Comparison of ENCODE assay signal across 8 mouse cellular contexts in genomic region chr10:127041274-127041766, GRCm38 (mm10). TPM values are rescaled to one million over a fixed set of nuclear protein-coding genes. Genes with fewer than 3 reads are reported as not detected.
DNase-seq lines count a peak whose midpoint lies in the region; ATAC-seq and TF ChIP-seq lines count a peak whose summit lies in the region.

TSS of gene Mettl1 (plus strand) at chr10:127041414.
TSS of gene Eef1akmt3 (minus strand) at chr10:127041513.

- ATAC-seq in forebrain, postnatal 0 days: peak; percentile 55
- ATAC-seq in kidney, embryonic 15.5 days (replicated peaks; ENCODE audit: low FRiP score): peak; percentile 76
- ATAC-seq in stomach, postnatal 0 days (ENCODE audit: low FRiP score, low TSS enrichment): peak; percentile 43

- peak within 1 kb of the TSS; percentile 76 for H3K4me3 ChIP-seq in forebrain, postnatal 0 days (ENCODE audit: low read depth, low read length)
- H3K4me3 ChIP-seq in kidney, embryonic 15.5 days (replicated peaks): peak within 1 kb of the TSS; percentile 95
- peak within 1 kb of the TSS; percentile 85 for H3K4me3 ChIP-seq in stomach, postnatal 0 days (ENCODE audit: low read depth, low read length)

- no peaks in the 10 kb centered on the region for H3K9me3 ChIP-seq in forebrain, postnatal 0 days (ENCODE audit: low read length)
- no peaks in the 10 kb centered on the region for H3K9me3 ChIP-seq in kidney, embryonic 15.5 days (replicated peaks)
- no peaks in the 10 kb centered on the region for H3K9me3 ChIP-seq in stomach, postnatal 0 days (ENCODE audit: control insufficient read depth, low read length)

- no peak for TF ChIP-seq CTCF in forebrain, postnatal 0 days (IDR thresholded peaks at IDR 0.05; ENCODE audit: low read depth)
- no peak; the same call in 1 of the 2 replicates for TF ChIP-seq CTCF in stomach, postnatal 0 days (IDR thresholded peaks at IDR 0.05; ENCODE audit: low read depth)

- under 1% methylated on average over 28 of the region's 28 CpGs for whole genome bisulfite sequencing in forebrain, postnatal 0 days
- under 1% methylated on average over 28 of the region's 28 CpGs for WGBS in kidney, embryonic 15.5 days
- 0% methylated on average over 28 of the region's 28 CpGs for WGBS in stomach, postnatal 0 days

- TF ChIP-seq EP300 in stomach, postnatal 0 days (optimal IDR thresholded peaks at IDR 0.05): no peak

- 0 out of 2 replicates have a peak, but pooled peaks cover 3% of the 10 kb centered on the region for H3K36me3 ChIP-seq in forebrain, postnatal 0 days (ENCODE audit: insufficient read depth)
- peaks cover 17% of the 10 kb centered on the region for H3K36me3 ChIP-seq in kidney, embryonic 15.5 days
- no peaks in the 10 kb centered on the region for H3K36me3 ChIP-seq in stomach, postnatal 0 days (ENCODE audit: control insufficient read depth, insufficient read depth, low read length)

- no peaks in the 10 kb centered on the region for H3K27me3 ChIP-seq in forebrain, postnatal 0 days (ENCODE audit: insufficient read depth, low read length)
- H3K27me3 ChIP-seq in kidney, embryonic 15.5 days: peaks cover 14% of the 10 kb centered on the region
- no peaks in the 10 kb centered on the region for H3K27me3 ChIP-seq in stomach, postnatal 0 days (ENCODE audit: control insufficient read depth, insufficient read depth, low read length)

- DNase-seq in cerebellum, postnatal 14 days: peak; percentile 60 to 69
- no peak for DNase-seq in cerebellum, adult 9-10 months
- DNase-seq in urinary bladder, adult 2 months (ENCODE audit: low spot score): peak; percentile 52
- no peak for DNase-seq in urinary bladder, postnatal 10 days (ENCODE audit: low spot score)
- no peak for DNase-seq in forebrain, postnatal 0 days
- peak; percentile 49 for DNase-seq in lung, postnatal 4 days
- DNase-seq in stomach, postnatal 0 days (ENCODE audit: low spot score): peak; percentile 65

- H3K9ac ChIP-seq in forebrain, postnatal 0 days: peak within 1 kb of the TSS; percentile 57
- H3K9ac ChIP-seq in kidney, embryonic 15.5 days: peak within 1 kb of the TSS; percentile 65
- peak within 1 kb of the TSS; percentile 67 for H3K9ac ChIP-seq in stomach, postnatal 0 days (ENCODE audit: low read length)

- peak within 1 kb of the TSS; percentile 97 for H3K4me2 ChIP-seq in forebrain, postnatal 0 days (ENCODE audit: low read depth)
- peak within 1 kb of the TSS; percentile 99 for H3K4me2 ChIP-seq in kidney, embryonic 15.5 days
- H3K4me2 ChIP-seq in stomach, postnatal 0 days (replicated peaks; ENCODE audit: low read depth): peak within 1 kb of the TSS; percentile 98

- H3K27ac ChIP-seq in forebrain, postnatal 0 days (ENCODE audit: low read depth, low read length): no peak within 1 kb of the TSS; the same call in 1 of the 2 replicates
- peak within 1 kb of the TSS; percentile 91 for H3K27ac ChIP-seq in kidney, embryonic 15.5 days
- H3K27ac ChIP-seq in stomach, postnatal 0 days (replicated peaks): peak within 1 kb of the TSS; percentile 65

- peaks cover 6% of the 10 kb centered on the region for H3K4me1 ChIP-seq in forebrain, postnatal 0 days (ENCODE audit: insufficient read depth)
- H3K4me1 ChIP-seq in kidney, embryonic 15.5 days: peaks cover 18% of the 10 kb centered on the region
- H3K4me1 ChIP-seq in stomach, postnatal 0 days (replicated peaks; ENCODE audit: control insufficient read depth, insufficient read depth): no peaks in the 10 kb centered on the region; the same call in 1 of the 2 replicates

RNA-seq across cellular contexts. Expression of gene Mettl1, which starts in this region (rescaled TPM):
- 26.9 and 33.6 TPM in 2 replicates for polyA plus RNA-seq in urinary bladder, adult 2 months (2012; rRNA removed)
- 9.2 and 10.9 TPM in 2 replicates for total RNA-seq in forebrain, postnatal 0 days (2014; rRNA removed)
- 16.1 and 21.0 TPM in 2 replicates for polyA plus RNA-seq in forebrain, postnatal 0 days (2015; fragmentation: Nextera tagmentation; extraction: Ambion mirVana)
- polyA plus RNA-seq in kidney, embryonic 15.5 days (2015; fragmentation: Nextera tagmentation; extraction: Ambion mirVana): 59.4 and 67.4 TPM in 2 replicates
- 32.4 and 36.8 TPM in 2 replicates for polyA plus RNA-seq in stomach, postnatal 0 days (2015; fragmentation: Nextera tagmentation; extraction: Ambion mirVana)

RNA-seq across cellular contexts. Expression of gene Eef1akmt3, which starts in this region (rescaled TPM):
- 0.78 and 1.1 TPM in 2 replicates for polyA plus RNA-seq in urinary bladder, adult 2 months (2012; rRNA removed)
- total RNA-seq in forebrain, postnatal 0 days (2014; rRNA removed): 0.14 TPM in 1 of 2 replicates, not detected in the other
- 0.08 and 0.15 TPM in 2 replicates for polyA plus RNA-seq in forebrain, postnatal 0 days (2015; fragmentation: Nextera tagmentation; extraction: Ambion mirVana)
- polyA plus RNA-seq in kidney, embryonic 15.5 days (2015; fragmentation: Nextera tagmentation; extraction: Ambion mirVana): 0.93 and 1.00 TPM in 2 replicates
- polyA plus RNA-seq in stomach, postnatal 0 days (2015; fragmentation: Nextera tagmentation; extraction: Ambion mirVana): 1.2 and 1.3 TPM in 2 replicates

Comparison
In these comparisons a context has a peak if more than half of its experiments do, and no peak if none do; other contexts are left out.
1. DNase-seq: peak in cerebellum, postnatal 14 days (2 of 2), urinary bladder, adult 2 months (single experiment), lung, postnatal 4 days (2 of 2) and stomach, postnatal 0 days (single experiment); none in cerebellum, adult 9-10 months (single experiment), urinary bladder, postnatal 10 days (single experiment) and forebrain, postnatal 0 days (single experiment).
2. Peak in every context shown above with its lines, with median percentiles within 50 percentile points of each other: ATAC-seq, H3K4me2 ChIP-seq, H3K4me3 ChIP-seq and H3K9ac ChIP-seq.